Mouse (Mus musculus) adrenal gland, adult 8-10 months (tissue): Measurements from ENCODE around the gene Cdc42se1. TPM values are rescaled to one million over a fixed set of nuclear protein-coding genes. Genes with fewer than 3 reads are reported as not detected.

Experiments used
- DNase-seq: peaks from one replicate; pipeline ENCODE4 v3.0.0; 2022
- total RNA-seq, 4 experiments: library from RNA; stranded (reverse); gene quantifications; 2 replicates each; pipeline ENCODE4 v1.2.4; 2022

Cdc42se1 gene
- total RNA-seq, 4 experiments from 2014 or later, result 81.4 to 119 (median 97.4) TPM

GRCm38 (mm10) chr3:95224295-95224694, 4.2 kb upstream of the Cdc42se1 start:
- DNase-seq, result no peak

DNA sequence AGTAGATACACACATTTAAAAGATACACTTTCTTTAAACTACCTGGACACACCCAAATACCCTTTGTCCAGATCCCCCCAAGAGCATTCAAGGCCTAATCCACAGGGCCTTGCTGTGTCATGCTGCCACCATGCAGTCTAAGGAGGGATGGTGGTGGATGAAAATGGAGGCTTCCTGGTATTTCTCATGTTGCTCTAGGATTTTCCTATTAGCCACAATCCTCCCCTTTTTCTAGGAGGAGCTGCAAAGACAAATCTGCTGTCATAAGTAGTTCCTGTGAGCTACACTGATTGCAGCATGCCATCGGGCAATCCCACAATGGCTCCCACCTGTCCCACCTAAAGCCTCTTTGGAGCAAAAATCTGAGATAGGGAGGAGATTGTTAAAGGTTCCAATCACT, 1.3 kb upstream of the Cdc42se1 start:
- no peak for DNase-seq

DNA sequence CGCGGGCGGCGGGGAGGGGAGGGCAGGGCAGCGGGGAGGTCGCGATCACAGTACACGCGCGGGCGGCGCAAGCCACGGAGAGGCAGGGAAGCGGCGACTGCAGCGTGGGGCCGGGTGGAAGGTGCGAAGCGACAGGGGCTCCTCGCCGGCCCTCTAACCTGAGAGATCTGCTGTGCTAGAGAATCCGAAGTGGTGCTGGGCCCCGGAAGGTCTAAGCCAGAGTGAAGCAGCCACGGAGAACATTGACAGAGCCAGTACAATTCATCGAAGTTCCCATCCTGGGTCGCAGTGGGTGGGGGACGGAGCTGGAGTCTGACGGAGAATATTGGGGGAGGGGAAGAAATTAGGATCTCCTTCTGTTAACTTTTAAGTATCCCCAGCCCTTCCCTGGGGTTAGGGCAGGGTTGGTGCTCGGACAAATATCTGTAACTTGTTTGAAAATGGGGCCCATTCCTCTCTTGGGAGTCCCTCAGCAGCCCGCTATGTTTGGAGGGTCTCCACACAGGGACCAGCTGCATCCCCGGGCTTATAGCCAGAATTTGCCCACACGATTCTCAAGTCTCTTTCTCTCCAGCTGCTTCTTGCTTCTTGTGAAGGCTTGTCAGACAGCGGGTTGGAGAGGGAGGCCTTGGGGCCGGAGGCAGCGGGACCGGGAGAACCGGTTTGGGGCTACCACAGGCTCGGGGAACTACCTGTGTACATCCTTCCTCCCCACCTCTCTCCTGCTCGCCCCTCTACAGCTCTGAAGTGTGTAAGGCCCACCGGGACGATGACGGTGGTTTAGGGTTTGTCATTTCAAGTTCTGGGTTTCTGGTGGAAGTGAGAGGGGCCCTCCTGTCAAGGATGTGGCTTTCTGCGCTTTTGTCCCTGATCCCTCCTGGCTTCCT, 605 bp downstream of the Cdc42se1 start:
- peak; percentile 42 for DNase-seq

DNA sequence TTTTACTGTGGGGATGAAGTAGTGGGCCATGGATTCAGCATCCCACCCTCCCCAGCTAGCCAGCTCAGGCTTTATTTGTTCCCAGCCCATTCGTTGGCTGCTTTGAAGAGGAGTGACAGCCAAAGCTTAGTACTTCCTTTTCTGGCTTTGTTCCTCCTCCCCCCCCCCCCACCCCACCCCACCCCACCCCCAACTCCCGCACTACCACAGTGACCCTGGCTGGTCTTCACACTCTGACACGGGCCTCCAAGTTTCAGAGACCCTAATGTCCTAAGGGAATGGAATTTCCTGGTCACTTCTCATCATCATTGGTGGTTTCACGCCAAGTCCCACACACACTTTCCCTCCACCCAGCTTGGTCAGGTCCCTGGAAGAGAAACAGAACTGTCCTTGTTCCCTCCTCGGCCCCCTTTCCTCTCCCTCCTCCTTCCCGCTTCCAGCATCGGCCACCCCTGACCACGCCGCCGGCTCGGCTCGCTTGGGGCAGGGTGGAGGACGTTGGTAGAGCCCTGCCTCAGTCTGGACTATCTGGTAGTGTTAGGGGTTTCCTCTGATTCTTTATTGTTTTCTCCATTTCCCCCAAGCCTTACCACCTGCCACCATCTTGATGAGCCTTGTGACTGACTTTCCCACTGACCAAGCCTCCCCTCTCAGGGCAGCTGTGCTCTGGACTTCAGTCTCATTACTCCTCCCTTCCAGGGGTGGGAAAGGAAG, 1.4 kb downstream of the Cdc42se1 start:
- no peak for DNase-seq

DNA sequence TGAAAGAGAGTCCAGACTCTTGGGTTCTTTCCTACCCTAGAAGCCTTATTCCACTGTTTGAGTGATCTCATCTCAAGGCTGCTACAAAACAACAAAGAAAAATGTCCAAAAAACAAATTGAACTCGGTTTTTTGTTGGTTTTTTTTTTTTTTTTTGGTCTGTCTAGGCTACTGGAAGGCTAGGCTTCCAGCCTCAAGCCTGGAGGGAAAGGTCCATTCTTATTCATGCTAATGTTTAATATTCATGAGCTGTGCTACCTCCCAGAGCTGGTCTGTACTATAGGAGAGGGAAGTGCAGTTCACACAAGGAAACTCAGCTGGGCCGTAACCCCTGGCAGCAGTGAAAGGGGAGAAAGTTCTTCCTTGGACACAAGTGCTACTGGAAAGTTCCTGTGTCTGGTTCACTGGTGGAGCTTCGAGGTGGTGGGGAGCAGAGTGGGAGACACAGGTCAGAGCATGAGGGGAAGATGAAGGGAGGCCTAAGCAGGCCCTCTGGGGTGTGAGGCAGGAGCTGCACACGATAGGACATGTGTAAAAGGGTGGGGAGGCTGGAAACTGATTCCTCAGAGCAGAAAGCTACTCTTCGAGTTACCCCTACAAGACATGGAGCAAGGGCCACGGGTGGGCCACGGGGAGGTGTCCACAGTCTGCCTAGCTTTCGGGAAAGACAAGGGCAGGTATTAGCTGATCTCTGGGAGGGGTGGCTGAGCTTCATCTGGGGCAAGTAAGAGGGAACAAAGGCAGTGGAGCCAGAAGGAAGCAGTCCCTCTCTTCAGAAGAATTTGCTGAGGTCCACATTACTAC, 2.2 kb downstream of the Cdc42se1 start:
- no peak for DNase-seq

DNA sequence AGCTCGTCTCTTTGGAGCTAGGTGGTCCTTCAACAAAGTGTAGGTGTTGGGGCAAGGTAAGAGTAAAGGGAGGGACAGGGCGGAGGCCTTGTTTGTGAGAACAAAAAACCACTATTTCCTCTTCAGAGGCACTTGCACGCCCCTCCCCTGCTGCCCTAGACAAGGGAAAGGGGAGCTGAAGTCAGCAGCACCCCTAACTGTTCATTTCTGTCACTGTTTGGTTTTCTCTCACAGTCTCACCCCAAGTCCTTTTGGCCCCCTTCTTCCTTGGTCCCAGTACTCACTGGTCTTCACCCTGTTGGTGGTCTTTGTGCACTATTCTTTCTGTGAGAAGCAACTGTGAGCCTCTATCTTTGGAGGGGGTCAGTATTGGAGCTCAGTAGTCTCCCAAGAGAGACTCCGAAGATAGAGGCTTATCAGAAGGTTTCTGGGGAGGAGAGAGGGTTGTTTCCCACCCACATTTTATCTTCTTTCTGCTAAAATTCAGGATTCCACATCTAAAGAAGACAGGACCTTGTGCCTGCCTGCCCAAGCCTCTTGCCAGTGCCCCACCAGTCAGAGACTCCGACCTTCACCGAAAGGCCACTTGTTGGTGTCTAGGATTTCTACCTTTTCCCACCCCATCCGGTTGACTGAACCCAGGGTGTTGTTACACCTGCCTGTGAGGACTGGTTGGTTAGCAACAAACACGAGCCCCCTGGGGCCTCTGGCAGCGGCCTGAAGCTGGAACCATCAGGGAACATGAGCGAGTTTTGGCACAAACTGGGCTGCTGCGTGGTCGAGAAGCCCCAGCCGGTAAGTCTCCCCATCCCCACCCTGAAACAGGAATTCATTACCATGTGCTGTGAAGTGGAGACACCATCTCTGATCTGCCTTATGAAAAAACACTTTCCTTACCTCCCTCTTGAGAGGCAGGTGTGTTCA, 3.0 kb downstream of the Cdc42se1 start, which contains the start of gene Mllt11:
Gene Mllt11, minus strand, starts transcription at position 874 of the 924 bp plus-strand sequence.
- DNase-seq, result no peak

DNA sequence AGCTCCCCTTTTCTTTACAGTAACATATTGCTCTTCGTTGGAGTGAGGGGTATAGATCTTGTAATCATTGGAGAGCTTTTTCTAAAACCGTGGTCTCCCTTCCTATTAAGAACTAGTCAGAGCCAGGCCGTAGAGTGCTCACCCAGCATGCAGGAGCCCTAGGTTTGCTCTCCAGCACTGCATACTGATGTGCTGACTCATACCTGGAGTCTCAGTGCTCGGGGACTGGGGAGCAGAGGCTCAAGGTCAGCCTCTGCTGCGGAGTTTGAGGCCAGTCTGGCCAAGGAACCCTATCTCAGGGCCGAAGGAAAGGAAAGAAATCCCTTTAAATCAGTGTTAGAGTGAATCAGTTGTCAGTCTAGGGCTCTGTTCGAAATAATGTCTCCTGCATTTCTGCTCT, 4.2 kb downstream of the Cdc42se1 start:
- peak; percentile 82 for DNase-seq

GRCm38 (mm10) chr3:95233303-95233980, 4.9 kb downstream of the Cdc42se1 start:
- no peak for DNase-seq

GRCm38 (mm10) chr3:95235386-95236301, 7.1 kb downstream of the Cdc42se1 start:
- no peak for DNase-seq

DNA sequence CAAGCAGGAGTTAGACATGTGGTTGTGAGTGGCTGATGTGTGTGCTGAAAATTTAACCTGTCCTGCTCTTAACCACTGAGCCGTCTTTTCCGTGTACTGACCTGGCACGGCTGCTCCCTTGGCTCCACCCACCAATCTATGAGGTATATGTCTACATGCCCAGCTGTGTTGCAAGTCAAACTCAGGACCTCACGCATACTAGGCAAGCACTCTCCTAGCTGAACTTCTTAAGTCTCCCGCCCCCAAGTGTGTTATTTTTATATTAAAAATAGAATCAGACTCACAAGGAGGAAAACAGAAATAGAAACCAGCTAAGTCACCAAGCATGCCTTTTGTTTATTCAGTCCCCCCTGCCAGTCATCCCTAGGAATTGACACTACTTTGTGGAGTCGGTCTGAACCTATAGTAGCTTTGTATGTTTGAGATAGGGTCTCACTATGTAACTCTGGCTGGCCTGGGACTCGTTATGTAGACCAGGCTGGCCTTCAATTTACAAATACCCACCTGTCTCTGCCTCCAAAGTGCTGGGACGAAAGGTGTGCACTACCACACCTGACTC, 9.1 kb downstream of the Cdc42se1 start:
- no peak for DNase-seq

- DNase-seq, result no peak
Measured at GRCm38 (mm10) chr3:95239022-95239421, 10.5 kb downstream of the Cdc42se1 start.

- no peak for DNase-seq
Measured at GRCm38 (mm10) chr3:95239971-95240370, 11.4 kb downstream of the Cdc42se1 start.

GRCm38 (mm10) chr3:95240900-95241299, 12.4 kb downstream of the Cdc42se1 start:
- DNase-seq, result no peak

DNA sequence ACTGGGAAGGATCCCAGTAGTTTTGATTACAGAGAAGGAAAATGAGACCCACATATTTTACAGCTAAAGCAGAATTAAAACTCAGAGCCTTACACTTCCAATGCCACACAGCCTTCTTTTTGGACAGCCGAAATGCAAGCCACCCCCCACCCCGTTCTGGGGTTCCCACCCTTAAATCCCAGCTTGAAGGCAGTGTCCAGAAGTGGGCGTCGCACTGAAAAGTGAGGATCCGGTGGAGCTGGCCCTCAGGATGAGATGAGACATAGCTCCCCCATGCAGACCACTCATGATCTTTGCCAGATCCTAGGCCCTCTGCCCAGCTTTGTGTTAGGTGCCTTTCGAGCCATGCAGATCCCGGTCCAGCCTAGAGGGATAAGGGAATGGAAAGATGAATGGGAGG, 13.0 kb downstream of the Cdc42se1 start, which contains the start of gene Gm128:
Gene Gm128, minus strand, starts transcription at position 101 of the 400 bp plus-strand sequence.
- DNase-seq, result no peak

- no peak for DNase-seq
Measured at GRCm38 (mm10) chr3:95243086-95243485, 14.6 kb downstream of the Cdc42se1 start.

GRCm38 (mm10) chr3:95246465-95247231, 18.1 kb downstream of the Cdc42se1 start:
- peak; percentile 47 for DNase-seq

GRCm38 (mm10) chr3:95247660-95248336, 19.3 kb downstream of the Cdc42se1 start:
- no peak for DNase-seq

DNA sequence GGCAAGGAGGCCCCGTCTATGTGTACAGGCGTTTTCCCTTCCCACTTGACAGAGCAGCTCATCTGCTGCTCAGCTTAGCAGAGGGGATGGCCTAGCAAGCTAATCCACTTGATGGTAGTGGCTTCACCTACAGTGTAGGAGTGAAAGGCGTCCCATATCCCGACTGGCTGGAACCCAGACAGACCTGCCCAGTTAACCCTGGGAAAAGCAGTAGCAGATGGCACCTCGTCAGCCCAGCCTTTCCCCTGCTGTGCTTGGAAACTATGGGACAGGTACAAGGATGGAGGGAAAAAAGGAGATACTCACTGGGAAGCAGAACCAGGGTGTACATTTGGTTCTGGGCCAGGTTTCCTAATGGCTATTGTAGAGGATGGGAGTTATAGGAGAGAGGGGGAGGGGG, 21.8 kb downstream of the Cdc42se1 start:
- DNase-seq, result no peak
